ENCODE assay signal across 15 mouse cellular contexts in genomic region chr2:150567051-150567450, GRCm38 (mm10). TPM values are rescaled to one million over a fixed set of nuclear protein-coding genes. Genes with fewer than 3 reads are reported as not detected.
DNase-seq lines count a peak whose midpoint lies in the region; ATAC-seq and TF ChIP-seq lines count a peak whose summit lies in the region.
"Had no signal": no experiment of that assay in that cellular context is flagged by ENCODE, and none has a peak within 500 bp of the region (broad histone marks: within the 10 kb centered on the region; RNA-seq: fewer than 3 reads in every experiment).

No protein-coding gene starts in this region.

- peak; percentile 19 for DNase-seq in midbrain, postnatal 0 days (ENCODE audit: low spot score)
- no peak for DNase-seq in midbrain, embryonic 11.5 days (ENCODE audit: low spot score, missing footprints)
- peak; percentile 54 for DNase-seq in cerebellum, adult 11-12 months
- DNase-seq in kidney, postnatal 4 days: no peak
- no peak for DNase-seq in kidney, postnatal 14 days
- no peak for DNase-seq in urinary bladder, adult 18-20 months (ENCODE audit: low spot score in 2 of 2)
- DNase-seq: heart, postnatal 14 days; kidney, postnatal 36 days; lung, postnatal 4 days; right cerebral cortex, postnatal 25 days; thymus, postnatal 25 days had no signal

- no peak for TF ChIP-seq CTCF in midbrain, postnatal 0 days (IDR thresholded peaks at IDR 0.05)

- H3K4me3 ChIP-seq in midbrain, postnatal 0 days (ENCODE audit: low read depth, low read length): no peak overlapping the region
- no peak overlapping the region for H3K4me3 ChIP-seq in midbrain, embryonic 11.5 days (ENCODE audit: low read depth, low read length)
- H3K4me3 ChIP-seq: erythroblast, embryonic 14.5 days had no signal

- no peaks in the 10 kb centered on the region for H3K4me1 ChIP-seq in midbrain, postnatal 0 days (ENCODE audit: insufficient read depth, low read length)
- no peaks in the 10 kb centered on the region for H3K4me1 ChIP-seq in midbrain, embryonic 11.5 days (ENCODE audit: control insufficient read depth, insufficient read depth, low read length)

- no peaks in the 10 kb centered on the region for H3K36me3 ChIP-seq in midbrain, postnatal 0 days (ENCODE audit: insufficient read depth, low read length)
- no peaks in the 10 kb centered on the region for H3K36me3 ChIP-seq in midbrain, embryonic 11.5 days (ENCODE audit: control insufficient read depth, insufficient read depth, low read length)

- H3K27ac ChIP-seq in midbrain, postnatal 0 days (ENCODE audit: low read depth, low read length): no peak overlapping the region
- no peak overlapping the region for H3K27ac ChIP-seq in midbrain, embryonic 11.5 days (ENCODE audit: low read depth, low read length)

- H3K4me2 ChIP-seq in midbrain, postnatal 0 days (ENCODE audit: low read depth, low read length, poor library complexity, severe bottlenecking): no peak overlapping the region
- H3K4me2 ChIP-seq in midbrain, embryonic 11.5 days: no peak overlapping the region
- H3K4me2 ChIP-seq: liver, embryonic 11.5 days had no signal

- 84% methylated on average over 2 of the region's 2 CpGs for WGBS in midbrain, postnatal 0 days
- WGBS in midbrain, embryonic 11.5 days: 94% methylated on average over 2 of the region's 2 CpGs

- H3K9ac ChIP-seq in midbrain, postnatal 0 days (replicated peaks; ENCODE audit: low read length, poor library complexity, severe bottlenecking): no peak overlapping the region
- H3K9ac ChIP-seq in midbrain, embryonic 11.5 days (ENCODE audit: low read length): no peak overlapping the region

- H3K9me3 ChIP-seq in midbrain, postnatal 0 days (ENCODE audit: low read length): no peaks in the 10 kb centered on the region
- H3K9me3 ChIP-seq in midbrain, embryonic 11.5 days (ENCODE audit: control insufficient read depth, low read length): no peaks in the 10 kb centered on the region

- no peaks in the 10 kb centered on the region for H3K27me3 ChIP-seq in midbrain, postnatal 0 days (ENCODE audit: insufficient read depth, low read length)
- H3K27me3 ChIP-seq in midbrain, embryonic 11.5 days (ENCODE audit: control insufficient read depth, insufficient read depth, low read length): no peaks in the 10 kb centered on the region

- no peak for ATAC-seq in midbrain, postnatal 0 days (ENCODE audit: low FRiP score)
- no peak for ATAC-seq in midbrain, embryonic 11.5 days (ENCODE audit: low FRiP score)
- ATAC-seq in granulocyte monocyte progenitor cell, adult 5-6 weeks (replicated peaks; ENCODE audit: poor library complexity, severe bottlenecking): peak; percentile 57

RNA-seq across cellular contexts. Expression of gene Cst7, which starts 3.2 kb away (rescaled TPM):
- total RNA-seq in midbrain, postnatal 0 days (2014; rRNA removed): 0.49 TPM in 1 of 2 replicates, not detected in the other
- 0.47 TPM in 1 of 2 replicates, not detected in the other for polyA plus RNA-seq in midbrain, postnatal 0 days (2015; fragmentation: Nextera tagmentation; extraction: Ambion mirVana)
- 0.23 and 0.33 TPM in 2 replicates for polyA plus RNA-seq in midbrain, embryonic 11.5 days (2014; fragmentation: Nextera tagmentation; extraction: Ambion mirVana)
- 336 and 375 TPM in 2 replicates for total RNA-seq in granulocyte monocyte progenitor cell, adult 5-6 weeks (2014; fragmentation: Nextera tagmentation)
- 403 and 441 TPM in 2 replicates for total RNA-seq in granulocyte monocyte progenitor cell, adult 5-6 weeks (2017)
- total RNA-seq: heart, postnatal 14 days; left cerebral cortex, postnatal 10 days had no signal

RNA-seq across cellular contexts. Expression of gene Apmap, which starts 41.3 kb away (rescaled TPM):
- 33.1 and 34.6 TPM in 2 replicates for total RNA-seq in midbrain, postnatal 0 days (2014; rRNA removed)
- polyA plus RNA-seq in midbrain, postnatal 0 days (2015; fragmentation: Nextera tagmentation; extraction: Ambion mirVana): 50.3 and 52.2 TPM in 2 replicates
- polyA plus RNA-seq in midbrain, embryonic 11.5 days (2014; fragmentation: Nextera tagmentation; extraction: Ambion mirVana): 36.9 and 37.7 TPM in 2 replicates
- total RNA-seq in granulocyte monocyte progenitor cell, adult 5-6 weeks (2014; fragmentation: Nextera tagmentation): 27.2 and 31.8 TPM in 2 replicates
- 79.5 and 89.3 TPM in 2 replicates for total RNA-seq in granulocyte monocyte progenitor cell, adult 5-6 weeks (2017)

Comparison
In these comparisons a context has a peak if more than half of its experiments do, and no peak if none do; other contexts are left out.
1. DNase-seq: peak in midbrain, postnatal 0 days (single experiment) and cerebellum, adult 11-12 months (single experiment); none in midbrain, embryonic 11.5 days (single experiment), kidney, postnatal 4 days (0 of 2), kidney, postnatal 14 days (single experiment) and urinary bladder, adult 18-20 months (0 of 2).
2. RNA of gene Cst7, which starts 3.2 kb away (total RNA-seq): 336 to 441 TPM in granulocyte monocyte progenitor cell, adult 5-6 weeks; 0.49 TPM in midbrain, postnatal 0 days; every median in the first group is over 100 times any median in the second.